Mouse (Mus musculus): Measurements from ENCODE around the gene Cntn1. TPM values are rescaled to one million over a fixed set of nuclear protein-coding genes. Genes with fewer than 3 reads are reported as not detected.

The Cntn1 gene
- polyA plus RNA-seq, 1 experiment from 2014 or later, result 0.05 TPM

GRCm38 (mm10) chr15:92141972-92142371 lies 91.0 kb downstream of the Cntn1 start:
- no peaks in the 10 kb centered on the region for H3K27me3 ChIP-seq
- no peaks in the 10 kb centered on the region for H3K36me3 ChIP-seq (replicated peaks)
- H3K27ac ChIP-seq (replicated peaks), result no peak overlapping the region
- H3K4me2 ChIP-seq, result no peak overlapping the region
- H3K9ac ChIP-seq, result no peak overlapping the region
- no peak for ATAC-seq (ENCODE audit: insufficient read depth)
- H3K4me3 ChIP-seq (replicated peaks), result no peak overlapping the region
- no peaks in the 10 kb centered on the region for H3K9me3 ChIP-seq (replicated peaks)
- 50% methylated on average over 4 of the region's 4 CpGs for WGBS (ENCODE audit: insufficient replicate concordance)
- no peaks in the 10 kb centered on the region for H3K4me1 ChIP-seq (replicated peaks)

GRCm38 (mm10) chr15:92154921-92155320 lies 104.0 kb downstream of the Cntn1 start:
- H3K4me2 ChIP-seq, result no peak overlapping the region
- no peaks in the 10 kb centered on the region for H3K36me3 ChIP-seq (replicated peaks)
- H3K27me3 ChIP-seq, result no peaks in the 10 kb centered on the region
- no peak overlapping the region for H3K27ac ChIP-seq (replicated peaks)
- no peak overlapping the region for H3K4me3 ChIP-seq (replicated peaks)
- ATAC-seq (ENCODE audit: insufficient read depth), result no peak
- H3K4me1 ChIP-seq (replicated peaks), result no peaks in the 10 kb centered on the region
- H3K9me3 ChIP-seq (replicated peaks), result no peaks in the 10 kb centered on the region; the same call in 1 of the 2 replicates
- H3K9ac ChIP-seq, result no peak overlapping the region
- 76% methylated on average over 2 of the region's 2 CpGs for WGBS (ENCODE audit: insufficient replicate concordance)

GRCm38 (mm10) chr15:92160855-92161162 lies 109.8 kb downstream of the Cntn1 start:
- WGBS (ENCODE audit: insufficient replicate concordance), result 56% methylated on average over 10 of the region's 10 CpGs

GRCm38 (mm10) chr15:92161163-92162025 lies 110.4 kb downstream of the Cntn1 start:
- no peaks in the 10 kb centered on the region for H3K27me3 ChIP-seq
- H3K4me3 ChIP-seq (replicated peaks), result no peak overlapping the region
- no peak overlapping the region for H3K4me2 ChIP-seq
- 46% methylated on average over 20 of the region's 20 CpGs for WGBS (ENCODE audit: insufficient replicate concordance)
- no peaks in the 10 kb centered on the region for H3K9me3 ChIP-seq (replicated peaks)
- H3K9ac ChIP-seq, result no peak overlapping the region
- H3K36me3 ChIP-seq (replicated peaks), result no peaks in the 10 kb centered on the region
- H3K27ac ChIP-seq (replicated peaks), result no peak overlapping the region
- no peak for ATAC-seq (ENCODE audit: insufficient read depth)
- H3K4me1 ChIP-seq (replicated peaks), result no peaks in the 10 kb centered on the region

More at GRCm38 (mm10) chr15:92160855-92161162, 109.8 kb downstream of the Cntn1 start:
- no peak overlapping the region for H3K4me2 ChIP-seq
- no peaks in the 10 kb centered on the region for H3K9me3 ChIP-seq (replicated peaks)
- H3K36me3 ChIP-seq (replicated peaks), result no peaks in the 10 kb centered on the region
- no peak overlapping the region for H3K9ac ChIP-seq
- H3K27me3 ChIP-seq, result no peaks in the 10 kb centered on the region
- no peak overlapping the region for H3K27ac ChIP-seq (replicated peaks)
- no peaks in the 10 kb centered on the region for H3K4me1 ChIP-seq (replicated peaks)
- H3K4me3 ChIP-seq (replicated peaks), result no peak overlapping the region
- ATAC-seq (ENCODE audit: insufficient read depth), result no peak

- Histone ChIP-seq H3K9me3 (replicated peaks) (no peaks in the 10 kb centered on the region), H3K27me3 (no peaks in the 10 kb centered on the region), H3K27ac (replicated peaks) (no peak overlapping the region), H3K36me3 (replicated peaks) (no peaks in the 10 kb centered on the region), H3K4me1 (replicated peaks) (no peaks in the 10 kb centered on the region), H3K9ac (no peak overlapping the region), H3K4me2 (no peak overlapping the region), H3K4me3 (replicated peaks) (no peak overlapping the region)
- no peak for ATAC-seq (ENCODE audit: insufficient read depth)
- WGBS (ENCODE audit: insufficient replicate concordance), result 37% methylated on average over 4 of the region's 4 CpGs
These were observed 111.9 kb downstream of the Cntn1 start for GRCm38 (mm10) chr15:92162835-92163234.

- 49% methylated on average over 3 of the region's 3 CpGs for WGBS (ENCODE audit: insufficient replicate concordance)
- H3K4me3 ChIP-seq (replicated peaks), result no peak overlapping the region
- no peaks in the 10 kb centered on the region for H3K36me3 ChIP-seq (replicated peaks)
- no peaks in the 10 kb centered on the region for H3K9me3 ChIP-seq (replicated peaks)
- no peak overlapping the region for H3K9ac ChIP-seq
- ATAC-seq (ENCODE audit: insufficient read depth), result no peak
- no peak overlapping the region for H3K4me2 ChIP-seq
- no peak overlapping the region for H3K27ac ChIP-seq (replicated peaks)
- H3K27me3 ChIP-seq, result no peaks in the 10 kb centered on the region
- no peaks in the 10 kb centered on the region for H3K4me1 ChIP-seq (replicated peaks)
These were observed 113.2 kb downstream of the Cntn1 start for GRCm38 (mm10) chr15:92164127-92164526.

- Histone ChIP-seq H3K9me3 (replicated peaks) (no peaks in the 10 kb centered on the region), H3K9ac (no peak overlapping the region), H3K4me2 (no peak overlapping the region), H3K27ac (replicated peaks) (no peak overlapping the region), H3K4me1 (replicated peaks) (no peaks in the 10 kb centered on the region), H3K27me3 (no peaks in the 10 kb centered on the region), H3K4me3 (replicated peaks) (no peak overlapping the region), H3K36me3 (replicated peaks) (no peaks in the 10 kb centered on the region)
- WGBS (ENCODE audit: insufficient replicate concordance), result 68% methylated on average over 5 of the region's 5 CpGs
- no peak for ATAC-seq (ENCODE audit: insufficient read depth)
These were observed 115.3 kb downstream of the Cntn1 start for GRCm38 (mm10) chr15:92166266-92166665.

GRCm38 (mm10) chr15:92175739-92176138 lies 124.8 kb downstream of the Cntn1 start:
- Histone ChIP-seq H3K4me3 (replicated peaks) (no peak overlapping the region), H3K36me3 (replicated peaks) (no peaks in the 10 kb centered on the region), H3K4me1 (replicated peaks) (no peaks in the 10 kb centered on the region), H3K4me2 (no peak overlapping the region), H3K9ac (no peak overlapping the region), H3K27me3 (no peaks in the 10 kb centered on the region), H3K27ac (replicated peaks) (no peak overlapping the region), H3K9me3 (replicated peaks) (no peaks in the 10 kb centered on the region)
- 50% methylated on average over 2 of the region's 2 CpGs for WGBS (ENCODE audit: insufficient replicate concordance)
- ATAC-seq (ENCODE audit: insufficient read depth), result no peak

- Histone ChIP-seq H3K4me1 (replicated peaks) (no peaks in the 10 kb centered on the region), H3K9ac (no peak overlapping the region), H3K4me3 (replicated peaks) (no peak overlapping the region), H3K4me2 (no peak overlapping the region), H3K9me3 (replicated peaks) (no peaks in the 10 kb centered on the region), H3K27me3 (no peaks in the 10 kb centered on the region), H3K27ac (replicated peaks) (no peak overlapping the region), H3K36me3 (replicated peaks) (no peaks in the 10 kb centered on the region)
- WGBS (ENCODE audit: insufficient replicate concordance), result 61% methylated on average over 9 of the region's 9 CpGs
- ATAC-seq (ENCODE audit: insufficient read depth), result no peak
These were observed 126.4 kb downstream of the Cntn1 start for GRCm38 (mm10) chr15:92177413-92177812.

GRCm38 (mm10) chr15:92185484-92185883 lies 134.5 kb downstream of the Cntn1 start:
- H3K27me3 ChIP-seq, result no peaks in the 10 kb centered on the region
- H3K9ac ChIP-seq, result no peak overlapping the region
- no peak for ATAC-seq (ENCODE audit: insufficient read depth)
- H3K4me1 ChIP-seq (replicated peaks), result no peaks in the 10 kb centered on the region
- no peak overlapping the region for H3K4me3 ChIP-seq (replicated peaks)
- H3K36me3 ChIP-seq (replicated peaks), result no peaks in the 10 kb centered on the region
- no peak overlapping the region for H3K4me2 ChIP-seq
- 80% methylated on average over 2 of the region's 2 CpGs for WGBS (ENCODE audit: insufficient replicate concordance)
- no peak overlapping the region for H3K27ac ChIP-seq (replicated peaks)
- no peaks in the 10 kb centered on the region for H3K9me3 ChIP-seq (replicated peaks)

- Histone ChIP-seq H3K27ac (replicated peaks) (no peak overlapping the region), H3K4me1 (replicated peaks) (no peaks in the 10 kb centered on the region), H3K4me3 (replicated peaks) (no peak overlapping the region), H3K27me3 (no peaks in the 10 kb centered on the region), H3K36me3 (replicated peaks) (no peaks in the 10 kb centered on the region), H3K9ac (no peak overlapping the region), H3K9me3 (replicated peaks) (no peaks in the 10 kb centered on the region), H3K4me2 (no peak overlapping the region)
- WGBS (ENCODE audit: insufficient replicate concordance), result 41% methylated on average over 2 of the region's 2 CpGs
- ATAC-seq (ENCODE audit: insufficient read depth), result no peak
These were observed 139.0 kb downstream of the Cntn1 start for GRCm38 (mm10) chr15:92190000-92190399.

All from liver, embryonic 15.5 days (tissue).